Mouse (Mus musculus) spleen, embryonic (tissue): ENCODE results near the gene Clasp2.

Source experiments
- CTCF ChIA-PET: fragments of 350-600 bp; sonication (Branson Sonifier 250); formaldehyde crosslinking; loops from one replicate; lab custom pipeline; 2022; lab: Charles Lee

The Clasp2 gene

GRCm38 (mm10) chr9:113930534-113931374 is 189.5 kb downstream of the Clasp2 start, which contains the start of gene Ubp1:
Gene Ubp1, plus strand, starts transcription at chr9:113930934.
- CTCF ChIA-PET, result no interaction called here

GRCm38 (mm10) chr9:113931375-113932099 is 190.3 kb downstream of the Clasp2 start:
- CTCF ChIA-PET, result no interaction called here

GRCm38 (mm10) chr9:113932100-113932470 is 190.8 kb downstream of the Clasp2 start:
- CTCF ChIA-PET, result no interaction called here

- CTCF ChIA-PET, result no interaction called here
These were observed 191.2 kb downstream of the Clasp2 start for GRCm38 (mm10) chr9:113932501-113932900.

- CTCF ChIA-PET, result no interaction called here
These were observed 194.4 kb downstream of the Clasp2 start for GRCm38 (mm10) chr9:113935638-113936037.

GRCm38 (mm10) chr9:113939063-113939850 is 198.0 kb downstream of the Clasp2 start:
- CTCF ChIA-PET, result no interaction called here

GRCm38 (mm10) chr9:113941103-113941805 is 200.0 kb downstream of the Clasp2 start:
- CTCF ChIA-PET, result no interaction called here

GRCm38 (mm10) chr9:113943372-113943771 is 202.1 kb downstream of the Clasp2 start:
- CTCF ChIA-PET, result interaction anchor here (0.6 to 1.2 kb wide), 2 partner anchors 12 to 16 kb away, joined by 3 read pairs; no protein-coding TSS in a partner anchor

- CTCF ChIA-PET, result no interaction called here
These were observed 205.9 kb downstream of the Clasp2 start for GRCm38 (mm10) chr9:113947216-113947615.

- CTCF ChIA-PET, result no interaction called here
These were observed 216.5 kb downstream of the Clasp2 start for GRCm38 (mm10) chr9:113957777-113958176.

GRCm38 (mm10) chr9:113963718-113964117 is 222.4 kb downstream of the Clasp2 start:
- CTCF ChIA-PET, result no interaction called here

GRCm38 (mm10) chr9:113964415-113964814 is 223.1 kb downstream of the Clasp2 start:
- CTCF ChIA-PET, result no interaction called here

GRCm38 (mm10) chr9:113966838-113967237 is 225.6 kb downstream of the Clasp2 start:
- CTCF ChIA-PET, result no interaction called here

- CTCF ChIA-PET, result no interaction called here
These were observed 227.7 kb downstream of the Clasp2 start for GRCm38 (mm10) chr9:113968967-113969366.
